Mouse (Mus musculus): ENCODE results near the gene Bcl11a. TPM values are rescaled to one million over a fixed set of nuclear protein-coding genes. Genes with fewer than 3 reads are reported as not detected.

Gene Bcl11a
- polyA plus RNA-seq, 1 experiment from 2014 or later, result 0.95 TPM

DNA sequence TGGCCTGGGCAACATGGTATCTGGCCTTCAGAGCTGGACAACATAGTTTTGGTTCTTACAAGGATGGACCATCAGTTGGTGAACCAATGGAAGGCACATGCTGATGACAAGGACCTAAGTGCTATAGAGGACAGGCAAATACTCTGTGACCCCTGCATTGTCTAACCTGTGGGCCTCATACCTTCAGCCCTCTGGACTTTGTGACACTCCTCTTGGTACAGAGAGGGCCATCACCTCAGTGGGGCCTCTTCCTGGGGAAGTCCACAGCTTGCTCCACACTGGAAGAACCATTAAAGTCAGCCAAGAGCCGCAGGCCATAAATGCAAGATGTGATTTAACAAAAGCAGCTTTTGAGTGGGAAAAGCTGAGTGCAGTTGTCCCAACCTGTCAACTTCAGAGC is 68.6 kb downstream of the Bcl11a start:
- no peaks in the 10 kb centered on the region for H3K9me3 ChIP-seq (replicated peaks; ENCODE audit: low read length)
- DNase-seq (ENCODE audit: low spot score) (no peak), ATAC-seq (replicated peaks; ENCODE audit: low FRiP score, low read depth) (no peak)
- no peak overlapping the region for H3K9ac ChIP-seq (ENCODE audit: low read depth, low read length)
- H3K4me2 ChIP-seq (ENCODE audit: low read length), result no peak overlapping the region
- H3K27ac ChIP-seq, result no peak overlapping the region
- TF ChIP-seq CTCF (IDR thresholded peaks at IDR 0.05; ENCODE audit: low read depth), result no peak
- no peak overlapping the region for H3K4me3 ChIP-seq (replicated peaks; ENCODE audit: low read depth, low read length)
- WGBS, result 62% methylated on average over 1 of the region's 1 CpGs
- H3K27me3 ChIP-seq (ENCODE audit: insufficient read depth, low read length), result no peaks in the 10 kb centered on the region
- H3K36me3 ChIP-seq (ENCODE audit: insufficient read depth, low read length), result no peaks in the 10 kb centered on the region
- H3K4me1 ChIP-seq (replicated peaks; ENCODE audit: insufficient read depth, low read length), result no peaks in the 10 kb centered on the region

DNA sequence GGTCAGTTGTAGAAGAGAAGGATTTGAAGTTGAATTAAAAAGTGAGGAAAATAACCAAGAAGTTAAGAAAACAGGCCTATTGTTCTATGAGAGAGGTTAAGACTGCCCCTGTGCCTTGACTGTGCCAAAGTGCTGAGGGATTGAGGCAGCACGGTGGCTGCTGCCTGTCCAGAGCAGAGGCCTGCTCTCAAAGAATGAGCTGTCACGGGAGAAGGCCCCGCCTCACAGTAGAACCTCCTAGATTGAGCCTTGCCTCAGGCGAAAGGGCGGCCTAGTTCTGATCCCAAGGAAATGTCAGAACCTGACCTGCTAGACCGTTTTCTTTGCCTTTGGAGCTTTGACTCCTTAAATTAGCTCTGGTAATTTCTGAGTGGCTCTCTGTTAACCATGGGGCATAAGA is 69.8 kb downstream of the Bcl11a start:
- Histone ChIP-seq H3K9me3 (replicated peaks; ENCODE audit: low read length) (no peaks in the 10 kb centered on the region), H3K4me1 (replicated peaks; ENCODE audit: insufficient read depth, low read length) (no peaks in the 10 kb centered on the region), H3K4me2 (ENCODE audit: low read length) (no peak overlapping the region), H3K9ac (ENCODE audit: low read depth, low read length) (no peak overlapping the region), H3K27ac (no peak overlapping the region), H3K36me3 (ENCODE audit: insufficient read depth, low read length) (no peaks in the 10 kb centered on the region), H3K4me3 (replicated peaks; ENCODE audit: low read depth, low read length) (no peak overlapping the region), H3K27me3 (ENCODE audit: insufficient read depth, low read length) (no peaks in the 10 kb centered on the region)
- 79% methylated on average over 6 of the region's 6 CpGs for WGBS
- TF ChIP-seq CTCF (IDR thresholded peaks at IDR 0.05; ENCODE audit: low read depth), result no peak
- DNase-seq (ENCODE audit: low spot score), result no peak
- ATAC-seq (replicated peaks; ENCODE audit: low FRiP score, low read depth), result no peak

DNA sequence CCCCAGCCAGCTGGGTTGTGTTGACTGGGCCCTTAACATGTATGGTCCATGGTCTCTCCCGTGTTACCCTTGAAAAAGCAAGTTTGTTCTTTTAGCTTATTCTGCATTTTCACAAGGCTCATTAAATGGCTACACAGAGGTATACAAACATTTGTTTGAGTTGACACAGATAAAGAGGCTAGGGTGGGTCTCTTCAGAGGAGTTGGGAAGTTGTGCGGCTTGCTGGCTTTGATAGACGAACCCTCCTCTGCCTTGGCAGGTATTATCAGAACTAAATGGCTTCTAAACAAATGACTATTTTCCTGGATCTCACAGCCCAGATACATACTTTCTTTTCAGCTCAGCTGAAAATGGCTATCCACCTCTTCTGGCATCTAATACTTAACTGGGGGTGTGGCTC is 70.7 kb downstream of the Bcl11a start:
- Histone ChIP-seq H3K27me3 (ENCODE audit: insufficient read depth, low read length) (no peaks in the 10 kb centered on the region), H3K4me2 (ENCODE audit: low read length) (no peak overlapping the region), H3K27ac (no peak overlapping the region), H3K4me1 (replicated peaks; ENCODE audit: insufficient read depth, low read length) (no peaks in the 10 kb centered on the region), H3K36me3 (ENCODE audit: insufficient read depth, low read length) (no peaks in the 10 kb centered on the region), H3K4me3 (replicated peaks; ENCODE audit: low read depth, low read length) (no peak overlapping the region), H3K9me3 (replicated peaks; ENCODE audit: low read length) (no peaks in the 10 kb centered on the region), H3K9ac (ENCODE audit: low read depth, low read length) (no peak overlapping the region)
- ATAC-seq (replicated peaks; ENCODE audit: low FRiP score, low read depth) (no peak), DNase-seq (ENCODE audit: low spot score) (no peak)
- no peak for TF ChIP-seq CTCF (IDR thresholded peaks at IDR 0.05; ENCODE audit: low read depth)
- 91% methylated on average over 3 of the region's 3 CpGs for WGBS

DNA sequence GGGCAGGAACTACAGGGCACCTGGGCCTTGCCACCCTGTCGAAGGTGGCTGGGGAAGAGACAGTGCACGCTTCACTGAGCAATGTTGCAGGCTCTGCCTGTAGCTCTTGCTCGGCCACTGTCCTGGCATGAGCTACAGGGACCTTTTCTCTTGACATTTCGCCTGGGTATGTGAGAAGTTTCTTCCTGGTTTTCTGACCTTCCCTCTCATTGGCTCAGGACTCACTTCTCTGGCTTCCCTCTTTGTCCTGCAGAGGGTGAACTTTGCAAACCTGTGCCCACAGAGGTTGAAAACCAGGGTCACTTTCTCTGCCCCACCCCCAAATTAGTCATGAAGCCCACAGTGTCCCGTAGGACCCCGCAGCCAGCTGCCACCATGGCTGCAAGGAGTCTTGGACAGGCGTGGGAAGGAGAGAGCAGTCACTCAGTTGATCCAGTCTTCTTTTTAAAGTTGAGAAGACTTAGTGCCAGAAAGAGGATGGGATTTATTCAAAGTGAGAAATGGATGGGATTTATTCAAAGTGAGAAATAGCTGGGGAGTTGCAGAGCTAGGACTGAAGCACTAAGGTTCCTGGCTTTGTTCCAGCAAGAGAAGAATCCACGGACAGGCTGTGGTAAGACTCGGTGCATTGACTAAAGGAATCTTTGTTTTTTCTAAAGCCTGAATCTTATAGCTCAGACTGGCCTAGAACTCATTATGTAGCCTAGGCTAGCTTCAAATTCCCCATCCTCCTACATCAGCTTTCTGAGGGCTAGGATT is 71.8 kb downstream of the Bcl11a start:
- Histone ChIP-seq H3K27ac (no peak overlapping the region), H3K36me3 (ENCODE audit: insufficient read depth, low read length) (no peaks in the 10 kb centered on the region), H3K27me3 (ENCODE audit: insufficient read depth, low read length) (no peaks in the 10 kb centered on the region), H3K4me1 (replicated peaks; ENCODE audit: insufficient read depth, low read length) (no peaks in the 10 kb centered on the region), H3K9me3 (replicated peaks; ENCODE audit: low read length) (no peaks in the 10 kb centered on the region), H3K9ac (ENCODE audit: low read depth, low read length) (no peak overlapping the region), H3K4me2 (ENCODE audit: low read length) (no peak overlapping the region), H3K4me3 (replicated peaks; ENCODE audit: low read depth, low read length) (no peak overlapping the region)
- no peak for ATAC-seq (replicated peaks; ENCODE audit: low FRiP score, low read depth)
- WGBS, result 65% methylated on average over 9 of the region's 9 CpGs
- DNase-seq (ENCODE audit: low spot score), result no peak
- TF ChIP-seq CTCF (IDR thresholded peaks at IDR 0.05; ENCODE audit: low read depth), result peak; percentile 33

DNA sequence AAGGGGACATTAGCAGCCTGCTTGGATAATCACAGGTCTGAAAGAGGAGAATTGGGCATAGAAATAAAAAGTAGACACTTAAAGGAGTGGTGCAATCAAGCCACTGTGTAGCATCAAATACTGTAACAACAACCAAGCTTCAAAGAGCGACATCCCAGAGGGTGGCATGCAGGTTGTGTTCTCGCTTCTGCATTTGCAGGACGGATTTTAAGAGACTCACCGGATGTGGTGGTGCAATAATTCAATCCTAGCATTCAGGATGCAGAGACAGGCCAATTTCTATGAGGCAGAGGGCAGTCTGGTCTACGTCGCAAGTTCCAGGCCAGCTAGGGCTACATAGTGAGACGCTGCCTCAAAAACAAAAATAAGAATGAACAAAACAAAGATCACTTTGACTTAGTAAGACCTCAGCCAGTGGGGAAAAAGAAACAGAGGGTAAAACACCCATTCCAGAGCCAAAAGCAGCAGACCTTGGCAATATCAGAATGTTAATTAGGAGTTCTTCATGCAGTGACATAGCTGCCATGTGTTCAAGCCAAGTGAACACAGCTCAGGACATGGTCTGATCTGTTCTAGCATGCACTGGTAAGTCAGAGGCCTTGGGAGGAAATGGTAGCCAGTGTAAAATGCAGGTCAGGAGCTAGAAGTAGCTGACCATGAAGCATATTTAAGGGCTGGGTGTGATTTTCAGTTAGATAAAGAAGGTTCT is 74.4 kb downstream of the Bcl11a start:
- H3K36me3 ChIP-seq (ENCODE audit: insufficient read depth, low read length), result no peaks in the 10 kb centered on the region
- 91% methylated on average over 7 of the region's 7 CpGs for WGBS
- H3K27me3 ChIP-seq (ENCODE audit: insufficient read depth, low read length), result no peaks in the 10 kb centered on the region
- H3K4me2 ChIP-seq (ENCODE audit: low read length), result no peak overlapping the region
- H3K9ac ChIP-seq (ENCODE audit: low read depth, low read length), result no peak overlapping the region
- H3K9me3 ChIP-seq (replicated peaks; ENCODE audit: low read length), result no peaks in the 10 kb centered on the region
- DNase-seq (ENCODE audit: low spot score) (no peak), ATAC-seq (replicated peaks; ENCODE audit: low FRiP score, low read depth) (no peak)
- H3K4me1 ChIP-seq (replicated peaks; ENCODE audit: insufficient read depth, low read length), result no peaks in the 10 kb centered on the region
- H3K27ac ChIP-seq, result no peak overlapping the region
- H3K4me3 ChIP-seq (replicated peaks; ENCODE audit: low read depth, low read length), result no peak overlapping the region
- TF ChIP-seq CTCF (IDR thresholded peaks at IDR 0.05; ENCODE audit: low read depth), result no peak

DNA sequence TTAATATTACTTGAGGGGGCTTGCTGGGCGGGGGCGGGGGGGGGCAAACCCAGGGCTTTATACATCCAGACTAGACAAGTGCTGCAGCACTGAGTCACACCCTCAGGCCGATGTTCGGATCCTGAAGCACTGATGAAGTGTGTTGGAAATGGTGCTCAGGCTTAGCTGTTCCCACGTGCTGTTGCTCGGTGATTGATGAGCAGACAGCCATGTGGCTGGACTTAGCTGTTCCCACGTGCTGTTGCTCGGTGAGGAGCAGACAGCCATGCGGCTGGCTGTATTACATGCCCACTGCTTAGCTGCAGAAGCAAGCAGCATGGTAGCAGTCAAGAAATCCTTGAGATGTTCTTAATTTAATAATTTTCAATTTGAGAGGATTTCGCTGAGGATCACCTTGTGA is 75.2 kb downstream of the Bcl11a start:
- no peak for DNase-seq (ENCODE audit: low spot score)
- WGBS, result 55% methylated on average over 10 of the region's 10 CpGs

More for the DNA sequence above, 75.2 kb downstream of the Bcl11a start:
- Histone ChIP-seq H3K4me3 (replicated peaks; ENCODE audit: low read depth, low read length) (no peak overlapping the region), H3K4me1 (replicated peaks; ENCODE audit: insufficient read depth, low read length) (no peaks in the 10 kb centered on the region), H3K27ac (no peak overlapping the region), H3K4me2 (ENCODE audit: low read length) (no peak overlapping the region), H3K27me3 (ENCODE audit: insufficient read depth, low read length) (no peaks in the 10 kb centered on the region), H3K9me3 (replicated peaks; ENCODE audit: low read length) (no peaks in the 10 kb centered on the region), H3K9ac (ENCODE audit: low read depth, low read length) (no peak overlapping the region), H3K36me3 (ENCODE audit: insufficient read depth, low read length) (no peaks in the 10 kb centered on the region)
- ATAC-seq (replicated peaks; ENCODE audit: low FRiP score, low read depth), result no peak
- TF ChIP-seq CTCF (IDR thresholded peaks at IDR 0.05; ENCODE audit: low read depth), result no peak

Data from kidney, postnatal 0 days (tissue).